ENCODE assay signal across 20 mouse cellular contexts in genomic region chr14:87020240-87020639, GRCm38 (mm10).
"Had no signal": no experiment of that assay in that cellular context is flagged by ENCODE, and none has a peak within 500 bp of the region (broad histone marks: within the 10 kb centered on the region; RNA-seq: fewer than 3 reads in every experiment).

No protein-coding gene starts in this region.

- H3K27ac ChIP-seq: heart, adult 2 months; heart, embryonic 13.5 days; heart, embryonic 15.5 days; hindbrain, embryonic 13.5 days; hindbrain, embryonic 15.5 days; hindbrain, postnatal 0 days; kidney, embryonic 15.5 days; kidney, postnatal 0 days; limb, embryonic 13.5 days had no signal

- H3K36me3 ChIP-seq: heart, embryonic 15.5 days; hindbrain, embryonic 13.5 days; hindbrain, embryonic 15.5 days; kidney, embryonic 15.5 days; limb, embryonic 13.5 days had no signal

- H3K9me3 ChIP-seq: heart, embryonic 13.5 days; heart, embryonic 15.5 days; hindbrain, embryonic 13.5 days; hindbrain, embryonic 15.5 days; kidney, embryonic 15.5 days; limb, embryonic 13.5 days had no signal

- H3K4me1 ChIP-seq: heart, embryonic 15.5 days; hindbrain, embryonic 13.5 days; hindbrain, embryonic 15.5 days; kidney, embryonic 15.5 days had no signal

- H3K4me3 ChIP-seq: heart, adult 2 months; heart, embryonic 13.5 days; heart, embryonic 15.5 days; hindbrain, embryonic 13.5 days; hindbrain, embryonic 15.5 days; kidney, embryonic 15.5 days; limb, embryonic 13.5 days had no signal

- ATAC-seq: hindbrain, postnatal 0 days; intestine, embryonic 16.5 days had no signal

- H3K9ac ChIP-seq: heart, embryonic 13.5 days; heart, embryonic 15.5 days; hindbrain, embryonic 13.5 days; hindbrain, embryonic 15.5 days; kidney, embryonic 15.5 days; limb, embryonic 13.5 days had no signal

- DNase-seq: gastrocnemius, postnatal 14 days; gastrocnemius, postnatal 36 days; heart, adult 11 months; heart, adult 2 months; heart, postnatal 36 days; kidney, adult 11 months; kidney, adult 2 months; kidney, adult 9 months; layer of hippocampus, adult 9-11 months; layer of hippocampus, postnatal 36 days had no signal

- H3K4me2 ChIP-seq: heart, embryonic 11.5 days; heart, embryonic 13.5 days; heart, embryonic 15.5 days; hindbrain, embryonic 13.5 days; hindbrain, embryonic 15.5 days; kidney, embryonic 15.5 days; limb, embryonic 13.5 days had no signal

- H3K27me3 ChIP-seq: heart, embryonic 13.5 days; heart, embryonic 15.5 days; hindbrain, embryonic 13.5 days; hindbrain, embryonic 15.5 days; kidney, embryonic 15.5 days; limb, embryonic 13.5 days had no signal
